Mouse (Mus musculus) CH12.LX (cell line): Measurements from ENCODE around the gene Actl6b. TPM values are rescaled to one million over a fixed set of nuclear protein-coding genes. Genes with fewer than 3 reads are reported as not detected.

Source experiments
- DNase-seq: peaks from one replicate; pipeline ENCODE4 v3.0.0-alpha.2; 2013; ENCODE audit errors: extremely low read depth
- H3K27ac ChIP-seq: 2 replicates; pipeline ENCODE4 v1.5.1; 2012; ENCODE audit warnings: low read depth, mild to moderate bottlenecking, control low read depth, moderate library complexity; ENCODE audit not compliant: insufficient read depth
- H3K27me3 ChIP-seq: replicated peaks from 2 replicates; pipeline ENCODE3; 2012; ENCODE audit warnings: inconsistent platforms
- H3K36me3 ChIP-seq, 2 experiments: replicated peaks in 1 of 2; 2 replicates each; pipeline versions ENCODE3 to v1.6.1; 2012; ENCODE audit warnings: inconsistent platforms in 1 of 2, low read length in 1 of 2, mild to moderate bottlenecking in 1 of 2, mixed read lengths in 1 of 2, moderate library complexity in 1 of 2; ENCODE audit not compliant: control insufficient read depth in 1 of 2, insufficient read depth in 1 of 2
- H3K4me1 ChIP-seq, 2 experiments: 2 replicates each; pipeline ENCODE4 v1.6.1; 2012; ENCODE audit warnings: inconsistent platforms in 1 of 2, moderate library complexity in 1 of 2; ENCODE audit not compliant: insufficient read depth in 2 of 2, control insufficient read depth in 1 of 2
- H3K4me2 ChIP-seq: 2 replicates; pipeline ENCODE4 v1.6.1; 2012; ENCODE audit warnings: low read depth, mild to moderate bottlenecking, control low read depth; ENCODE audit not compliant: poor library complexity, insufficient read depth, severe bottlenecking
- H3K4me3 ChIP-seq, 3 experiments: fragments of 150-350 bp in 1 of 3; sonication (generic) in 1 of 3; replicated peaks in 1 of 3; 2 replicates each; pipeline versions ENCODE3 to v1.5.1; 2011 to 2012; ENCODE audit warnings: low read depth in 2 of 3, low read length in 2 of 3, mild to moderate bottlenecking in 2 of 3, moderate library complexity in 2 of 3, control low read depth in 1 of 3, improper control_type of control experiment in 1 of 3, inconsistent platforms in 1 of 3, mixed read lengths in 1 of 3; ENCODE audit not compliant: poor library complexity in 1 of 3
- H3K79me2 ChIP-seq: replicated peaks from 2 replicates; pipeline ENCODE4 v1.6.1; 2012; ENCODE audit warnings: mild to moderate bottlenecking, moderate library complexity; ENCODE audit not compliant: control insufficient read depth, poor library complexity, insufficient read depth, severe bottlenecking; ENCODE audit errors: extremely low read depth
- H3K9ac ChIP-seq: 2 replicates; pipeline ENCODE4 v1.6.1; 2012; ENCODE audit warnings: low read depth, mild to moderate bottlenecking, control low read depth, moderate library complexity; ENCODE audit not compliant: insufficient read depth
- H3K9me3 ChIP-seq: replicated peaks from 2 replicates; pipeline ENCODE3; 2012; ENCODE audit warnings: low read length, inconsistent platforms, mixed read lengths
- BHLHE40 ChIP-seq: IDR thresholded peaks from 2 replicates; pipeline ENCODE4 v1.6.1; 2011; ENCODE audit warnings: mild to moderate bottlenecking, low read depth, low read length, improper control_type of control experiment
- CHD1 ChIP-seq: IDR thresholded peaks from 2 replicates; pipeline ENCODE4 v1.6.1; 2012; ENCODE audit warnings: low read depth, low read length, improper control_type of control experiment, inconsistent platforms
- CTCF ChIP-seq, 2 experiments: IDR thresholded peaks in 1 of 2; conservative IDR thresholded peaks in 1 of 2; 2 replicates each; pipeline ENCODE4 v1.5.1; 2011 to 2012; ENCODE audit warnings: low read depth in 2 of 2, low read length in 2 of 2, improper control_type of control experiment in 1 of 2, inconsistent platforms in 1 of 2, mild to moderate bottlenecking in 1 of 2, moderate library complexity in 1 of 2
- ETS1 ChIP-seq: conservative IDR thresholded peaks from 2 replicates; pipeline ENCODE4 v1.6.1; 2012; ENCODE audit warnings: low read depth, mild to moderate bottlenecking, inconsistent platforms, low read length, improper control_type of control experiment, moderate library complexity
- IRF4 ChIP-seq: IDR thresholded peaks from 2 replicates; pipeline ENCODE4 v1.6.1; 2014; ENCODE audit warnings: low read depth, mild to moderate bottlenecking, inconsistent platforms, low read length, improper control_type of control experiment
- KAT2A ChIP-seq: IDR thresholded peaks from 2 replicates; pipeline ENCODE4 v1.6.1; 2012; ENCODE audit warnings: low read length, improper control_type of control experiment, inconsistent platforms; ENCODE audit not compliant: insufficient replicate concordance
- MAFK ChIP-seq: IDR thresholded peaks from 2 replicates; pipeline ENCODE4 v1.6.1; 2011; ENCODE audit warnings: low read length, improper control_type of control experiment; ENCODE audit not compliant: insufficient replicate concordance
- MAZ ChIP-seq: IDR thresholded peaks from 2 replicates; pipeline ENCODE4 v1.6.1; 2012; ENCODE audit warnings: low read depth, mild to moderate bottlenecking, inconsistent platforms, low read length, improper control_type of control experiment, moderate library complexity
- MXI1 ChIP-seq: IDR thresholded peaks from 2 replicates; pipeline ENCODE4 v1.6.1; 2011; ENCODE audit warnings: mild to moderate bottlenecking, low read depth, low read length, improper control_type of control experiment
- NELFE ChIP-seq: IDR thresholded peaks from 2 replicates; pipeline ENCODE4 v1.6.1; 2011; ENCODE audit warnings: low read depth, low read length, improper control_type of control experiment
- NRF1 ChIP-seq: IDR thresholded peaks from 2 replicates; pipeline ENCODE4 v1.6.1; 2014; ENCODE audit warnings: low read depth, mild to moderate bottlenecking, inconsistent platforms, low read length, improper control_type of control experiment, moderate library complexity
- PAX5 ChIP-seq: IDR thresholded peaks from 2 replicates; pipeline ENCODE4 v1.6.1; 2012; ENCODE audit warnings: low read length, inconsistent platforms, mixed read lengths
- POLR2A ChIP-seq: IDR thresholded peaks from 2 replicates; pipeline ENCODE4 v1.6.1; 2011; ENCODE audit warnings: low read depth, mild to moderate bottlenecking, improper control_type of control experiment, low read length
- RCOR1 ChIP-seq: conservative IDR thresholded peaks from 2 replicates; pipeline ENCODE4 v1.6.1; 2012; ENCODE audit warnings: low read depth, mild to moderate bottlenecking, inconsistent platforms, low read length, improper control_type of control experiment
- SIN3A ChIP-seq: IDR thresholded peaks from 2 replicates; pipeline ENCODE4 v1.6.1; 2012; ENCODE audit warnings: low read length, improper control_type of control experiment, inconsistent platforms
- SMC3 ChIP-seq: IDR thresholded peaks from 2 replicates; pipeline ENCODE4 v1.6.1; 2011; ENCODE audit warnings: low read depth, low read length, improper control_type of control experiment
- TBP ChIP-seq: conservative IDR thresholded peaks from 2 replicates; pipeline ENCODE4 v1.6.1; 2011; ENCODE audit warnings: low read depth, low read length, improper control_type of control experiment
- TCF12 ChIP-seq: IDR thresholded peaks from 2 replicates; pipeline ENCODE4 v1.6.1; 2014; ENCODE audit warnings: low read depth, mild to moderate bottlenecking, inconsistent platforms, low read length, improper control_type of control experiment
- USF1 ChIP-seq: IDR thresholded peaks from 2 replicates; pipeline ENCODE4 v1.6.1; 2014; ENCODE audit warnings: low read depth, mild to moderate bottlenecking, inconsistent platforms, low read length, improper control_type of control experiment
- ZKSCAN1 ChIP-seq: IDR thresholded peaks from 2 replicates; pipeline ENCODE4 v1.6.1; 2012; ENCODE audit warnings: low read depth, inconsistent platforms, low read length, improper control_type of control experiment, borderline replicate concordance
- dilution Hi-C: fragments of 300-500 bp; cut with MboI; formaldehyde crosslinking; loops from 2 replicates; pipeline ENCODE4 v1.14.3; 2020; ENCODE audit warnings: low sequenced_read_pairs; ENCODE audit not compliant: extremely low pct_unique_long_range_greater_than_20kb, extremely low pct_ligation_motif_present
- in situ Hi-C: fragments of 300-500 bp; cut with MboI; formaldehyde crosslinking; loops from 3 replicates; pipeline ENCODE4 v1.14.3; 2019; ENCODE audit warnings: low sequenced_read_pairs, low pct_ligation_motif_present, low pct_unique_long_range_greater_than_20kb, mixed read lengths
- polyA plus RNA-seq: library from polyadenylated mRNA; unstranded; fragments of >175 nt; gene quantifications from 2 replicates; pipeline ENCODE4 v1.2.1, GENCODE M21; 2012; ENCODE audit warnings: low read depth; ENCODE audit not compliant: insufficient read length
- total RNA-seq, 2 experiments: library from RNA; depleted of rRNA; stranded (reverse); fragments of 300-350 nt in 1 of 2; fragments of >200 nt in 1 of 2; gene quantifications; 2 replicates each; pipeline ENCODE4 v1.2.3; 2012 to 2014

Actl6b gene
- total and polyA plus RNA-seq, 3 experiments: not detected

DNA sequence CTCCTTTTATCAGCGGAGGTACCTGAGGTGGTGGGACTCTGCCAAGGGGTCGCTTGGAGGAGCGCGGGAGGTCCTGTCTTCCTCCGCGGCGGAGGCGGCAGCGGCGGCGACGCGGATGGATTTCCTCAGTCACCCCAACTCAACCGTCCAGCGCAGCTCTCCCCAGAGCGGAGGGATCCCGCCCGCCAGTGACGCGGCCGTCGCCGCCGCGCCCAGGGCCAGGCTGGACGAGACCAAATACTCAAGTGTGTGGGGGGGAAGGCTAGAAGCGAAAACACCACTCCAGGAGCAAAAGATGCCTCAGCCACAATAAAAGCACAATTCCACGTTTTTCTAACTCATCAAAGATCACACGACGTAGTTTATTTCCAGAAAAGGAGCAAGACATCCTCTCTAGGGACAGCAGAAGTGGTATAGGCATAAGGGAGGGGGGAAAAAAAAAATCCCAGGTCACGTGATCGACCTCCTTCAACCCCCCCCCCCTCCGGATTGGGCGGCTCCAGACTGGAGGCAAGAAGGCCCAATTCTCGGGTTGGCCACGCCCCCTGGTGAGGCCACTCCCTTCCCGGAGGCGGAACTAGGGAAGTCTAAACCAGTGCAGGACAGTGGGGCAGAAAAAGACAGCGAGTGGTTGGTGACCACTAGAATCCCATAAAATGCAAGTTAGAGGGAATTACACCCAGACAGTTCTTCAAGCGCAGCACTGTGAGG is 20.0 kb upstream of the Actl6b start, which contains the start of the genes Epo and Gnb2 (continued):
- TF ChIP-seq USF1: peak; percentile 97
- no peak; the same call in 1 of the 2 replicates for TF ChIP-seq SMC3
- peak; percentile 93 for TF ChIP-seq SIN3A
- peak; percentile 90 for TF ChIP-seq NELFE
- TF ChIP-seq KAT2A: peak; percentile 100
- peak; percentile 91 for TF ChIP-seq TCF12
- TF ChIP-seq CHD1: peak; percentile 99
- peak; percentile 52; the same call in 1 of the 2 replicates for TF ChIP-seq ZKSCAN1
- TF ChIP-seq BHLHE40: peak; percentile 87

DNA sequence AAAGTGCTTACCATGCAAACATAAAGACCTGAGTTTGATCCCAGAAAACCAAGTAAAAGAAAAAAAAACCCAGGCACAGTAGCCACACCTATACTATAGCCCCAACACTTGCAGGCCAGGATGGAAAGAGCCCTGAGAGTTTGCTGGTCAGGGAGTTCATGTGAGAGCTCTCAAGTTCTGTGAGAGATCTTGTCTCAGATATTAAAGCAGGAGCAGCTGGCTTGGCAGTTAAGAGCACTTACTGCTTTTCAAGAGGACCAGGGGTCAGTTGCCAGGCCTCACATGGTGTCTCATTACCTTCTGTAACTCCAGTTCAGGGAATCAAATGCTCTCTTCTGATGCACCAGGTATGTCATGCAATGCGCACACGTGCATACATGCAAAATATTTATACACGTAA is 18.6 kb upstream of the Actl6b start:
- TF ChIP-seq MAZ (no peak), CHD1 (no peak), RCOR1 (no peak), NRF1 (no peak)
- TF ChIP-seq, all 38 proteins: peak for 0
- peaks cover 3 to 21% of the 10 kb centered on the region in 2 experiments; a peak in 3 of 4 replicates for H3K4me1 ChIP-seq
- in situ Hi-C loops (loop anchor here (5.0 kb wide), 1 partner anchor 33 kb away; the partner anchor contains the start of gene Tfr2), dilution Hi-C loops (no loop called here)
- H3K36me3 ChIP-seq: peaks cover 4 to 7% of the 10 kb centered on the region in 2 experiments
- H3K9ac ChIP-seq: no peak overlapping the region
- peaks cover 28% of the 10 kb centered on the region for H3K79me2 ChIP-seq
- H3K4me2 ChIP-seq: no peak overlapping the region
- H3K27ac ChIP-seq: no peak overlapping the region
- DNase-seq: no peak
- no peak overlapping the region for H3K4me3 ChIP-seq
- no peaks in the 10 kb centered on the region for H3K9me3 ChIP-seq
- H3K27me3 ChIP-seq: peaks cover 1% of the 10 kb centered on the region

DNA sequence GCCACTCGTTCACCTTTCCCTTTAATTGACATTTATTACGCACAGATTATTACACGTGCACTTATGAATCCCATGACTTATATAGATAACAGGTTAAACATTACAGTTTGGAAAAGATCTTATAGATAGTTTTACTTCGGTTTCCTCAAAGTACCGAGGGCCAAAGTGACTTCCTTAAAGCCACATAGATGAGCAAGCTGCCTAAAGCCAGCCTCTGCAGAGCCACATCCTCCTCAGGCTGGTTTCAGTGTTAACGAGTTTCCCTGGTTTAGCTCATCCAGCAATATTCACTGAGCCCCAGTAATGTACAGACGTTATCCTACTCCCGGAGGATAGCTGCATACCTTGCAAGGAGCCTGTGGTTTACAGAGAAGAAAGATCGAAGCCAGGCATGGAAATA is 18.0 kb upstream of the Actl6b start:
- in situ Hi-C loops: no loop called here
- dilution Hi-C loops: no loop called here
- Histone ChIP-seq H3K36me3 (peaks cover 0 to 1% of the 10 kb centered on the region in 2 experiments), H3K9ac (no peak overlapping the region), H3K9me3 (no peaks in the 10 kb centered on the region), H3K27ac (no peak overlapping the region)
- DNase-seq: no peak
- TF ChIP-seq IRF4 (no peak), SIN3A (no peak), MXI1 (no peak), PAX5 (no peak), CHD1 (no peak), BHLHE40 (no peak), ZKSCAN1 (no peak), CTCF (conservative IDR thresholded peaks at IDR 0.05 in 1 of 2, IDR thresholded peaks at IDR 0.05 in 1 of 2; ENCODE audit: low read depth in 2 of 2, low read length in 2 of 2) (no peak), TCF12 (no peak), SMC3 (no peak), KAT2A (no peak), MAFK (no peak), TBP (no peak), POLR2A (no peak), ETS1 (no peak)
- TF ChIP-seq, all 38 proteins: peak for 0
- Histone ChIP-seq H3K27me3 (peaks cover 1% of the 10 kb centered on the region), H3K4me2 (no peak overlapping the region), H3K4me1 (peaks cover 0 to 15% of the 10 kb centered on the region in 2 experiments; a peak in 3 of 4 replicates), H3K4me3 (no peak overlapping the region), H3K79me2 (peaks cover 23% of the 10 kb centered on the region)
